15 mouse cellular contexts compared by ENCODE assay signal in genomic region chr1:99395813-99396212, GRCm38 (mm10).
DNase-seq lines count a peak whose midpoint lies in the region.
"Had no signal": no experiment of that assay in that cellular context is flagged by ENCODE, and none has a peak within 500 bp of the region (broad histone marks: within the 10 kb centered on the region; RNA-seq: fewer than 3 reads in every experiment).

No protein-coding gene starts in this region.

- peak; percentile 1 for DNase-seq in embryo, embryonic 9.5 days (ENCODE audit: extremely low spot score)
- no peak for DNase-seq in embryo, embryonic 11 days
- peak; percentile 69 for DNase-seq in R1 (ENCODE audit: low read depth, low spot score)
- no peak for DNase-seq in ovary, postnatal 10 days (ENCODE audit: low spot score)
- no peak for DNase-seq in thymus, postnatal 0 days (ENCODE audit: low spot score)
- DNase-seq: adrenal gland, adult 8-10 months; adrenal gland, postnatal 14 days; adrenal gland, postnatal 36 days; B cell, adult 2 months; cerebellum, adult 11-12 months; cerebellum, adult 2 months; cerebellum, adult 9-10 months; cerebellum, postnatal 10 days; cerebellum, postnatal 25 days; forebrain, postnatal 0 days had no signal

Comparison
In these comparisons a context has a peak if more than half of its experiments do, and no peak if none do; other contexts are left out.
1. DNase-seq: peak in embryo, embryonic 9.5 days (single experiment) and R1 (single experiment); none in embryo, embryonic 11 days (single experiment), ovary, postnatal 10 days (single experiment) and thymus, postnatal 0 days (single experiment).